Mouse (Mus musculus): ENCODE data around the gene Slk. TPM values are rescaled to one million over a fixed set of nuclear protein-coding genes. Genes with fewer than 3 reads are reported as not detected.

Slk gene
- 10.4 and 11.3 TPM in 2 replicates for polyA plus RNA-seq (2014; fragmentation: Nextera tagmentation; extraction: Ambion mirVana)

DNA sequence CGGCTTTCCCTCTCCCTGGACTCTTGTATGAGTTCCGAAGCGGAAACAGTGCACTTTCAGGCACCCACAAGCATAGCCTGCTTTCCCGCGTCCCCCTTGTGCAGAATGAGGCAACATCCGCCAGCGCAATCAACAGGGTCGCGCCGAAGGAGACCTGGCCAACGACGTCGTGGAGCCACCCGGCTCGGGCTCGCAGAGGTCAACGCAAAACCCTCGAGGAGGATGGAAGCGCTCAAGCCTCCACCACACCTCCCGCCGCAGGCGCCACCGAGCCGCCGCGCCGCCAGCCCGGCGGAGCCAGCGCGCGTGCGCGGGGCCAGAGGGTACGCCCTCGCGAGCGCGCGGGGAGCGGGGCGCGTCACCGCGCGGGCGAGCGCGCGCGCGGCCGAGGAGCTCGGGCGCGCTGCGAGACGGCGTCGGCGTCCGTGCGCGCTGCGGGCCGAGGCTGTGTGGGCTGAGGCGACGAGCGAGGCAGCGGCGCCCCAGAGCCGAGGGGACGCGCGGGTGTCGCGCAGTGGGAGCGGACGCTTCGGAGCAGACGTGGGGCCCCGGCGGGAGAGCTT is at the start of gene Slk:
TSS of gene Slk (plus strand) at position 454 of the 563 bp plus-strand sequence.
- Histone ChIP-seq H3K4me1 (ENCODE audit: control insufficient read depth, insufficient read depth, low read length) (peaks cover 17% of the 10 kb centered on the region), H3K9ac (ENCODE audit: low read length) (peak within 1 kb of the TSS; percentile 93), H3K27ac (ENCODE audit: low read depth, low read length) (peak within 1 kb of the TSS; percentile 72), H3K4me3 (ENCODE audit: low read depth, low read length) (peak within 1 kb of the TSS; percentile 85), H3K4me2 (peak within 1 kb of the TSS; percentile 83), H3K27me3 (ENCODE audit: control insufficient read depth, insufficient read depth, low read length) (no peaks in the 10 kb centered on the region), H3K36me3 (ENCODE audit: control insufficient read depth, insufficient read depth, low read length) (no peaks in the 10 kb centered on the region), H3K9me3 (ENCODE audit: control insufficient read depth, low read length) (no peaks in the 10 kb centered on the region)
- ATAC-seq (ENCODE audit: low FRiP score): peak; percentile 94
- WGBS: under 1% methylated on average over 74 of the region's 83 CpGs
- DNase-seq (ENCODE audit: low spot score, missing footprints): peak; percentile 99

DNA sequence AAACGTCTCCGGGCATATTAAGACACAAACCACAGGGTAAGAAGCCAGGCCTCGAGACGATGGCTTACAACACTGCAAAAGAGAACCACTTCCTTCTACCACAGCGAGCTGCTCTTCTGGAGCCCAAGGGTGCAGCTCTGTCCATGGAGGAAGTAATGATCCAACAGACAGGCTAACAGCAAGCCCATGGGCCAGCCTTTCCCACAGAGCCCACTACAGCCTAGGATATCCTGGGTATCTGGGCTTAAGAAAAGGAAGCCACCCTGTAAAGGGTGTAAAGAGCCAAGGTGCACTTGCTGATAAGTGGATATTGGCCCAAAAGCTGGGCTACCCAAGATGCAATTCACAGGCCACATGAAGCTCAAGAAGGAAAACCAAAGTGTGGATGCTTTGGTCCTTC is 48.2 kb upstream of the Slk start:
- no peak overlapping the region for H3K9ac ChIP-seq (ENCODE audit: low read length)
- H3K27ac ChIP-seq (ENCODE audit: low read depth, low read length): no peak overlapping the region
- H3K36me3 ChIP-seq (ENCODE audit: control insufficient read depth, insufficient read depth, low read length): no peaks in the 10 kb centered on the region; the same call in 1 of the 2 replicates
- H3K4me3 ChIP-seq (ENCODE audit: low read depth, low read length): no peak overlapping the region
- WGBS: 83% methylated on average over 5 of the region's 5 CpGs
- ATAC-seq (ENCODE audit: low FRiP score) (no peak), DNase-seq (ENCODE audit: low spot score, missing footprints) (no peak)
- no peaks in the 10 kb centered on the region for H3K27me3 ChIP-seq (ENCODE audit: control insufficient read depth, insufficient read depth, low read length)
- H3K4me2 ChIP-seq: no peak overlapping the region
- peaks cover 3% of the 10 kb centered on the region; the same call in 1 of the 2 replicates for H3K9me3 ChIP-seq (ENCODE audit: control insufficient read depth, low read length)
- peaks cover 5% of the 10 kb centered on the region for H3K4me1 ChIP-seq (ENCODE audit: control insufficient read depth, insufficient read depth, low read length)

- 85% methylated on average over 3 of the region's 3 CpGs for WGBS
- H3K36me3 ChIP-seq (ENCODE audit: control insufficient read depth, insufficient read depth, low read length): no peaks in the 10 kb centered on the region; the same call in 1 of the 2 replicates
- no peak overlapping the region for H3K9ac ChIP-seq (ENCODE audit: low read length)
These were observed 47.0 kb upstream of the Slk start for GRCm38 (mm10) chr19:47532449-47532848.

DNA sequence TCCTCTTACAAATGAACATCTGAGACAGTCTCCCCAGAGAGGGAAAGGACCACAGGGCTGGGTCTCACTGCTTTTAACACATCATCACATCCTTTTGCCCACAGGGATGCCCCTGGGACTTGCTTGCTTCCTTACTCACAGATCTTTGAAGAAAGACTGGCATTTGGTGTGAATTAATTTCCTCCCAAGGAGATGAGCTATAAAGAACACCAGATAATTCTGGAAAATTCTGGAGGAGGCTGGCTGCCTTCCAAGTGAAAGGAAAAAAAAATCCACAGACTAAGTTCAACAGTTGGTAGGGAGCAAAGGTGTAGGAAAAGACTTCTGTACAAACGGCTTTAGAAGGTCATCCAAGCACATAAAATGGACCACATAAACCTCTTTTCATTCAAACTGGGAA is 45.3 kb upstream of the Slk start:
- H3K36me3 ChIP-seq (ENCODE audit: control insufficient read depth, insufficient read depth, low read length): no peaks in the 10 kb centered on the region; the same call in 1 of the 2 replicates
- H3K4me2 ChIP-seq: no peak overlapping the region
- no peak overlapping the region for H3K9ac ChIP-seq (ENCODE audit: low read length)
- no peak overlapping the region for H3K27ac ChIP-seq (ENCODE audit: low read depth, low read length)
- DNase-seq (ENCODE audit: low spot score, missing footprints) (no peak), ATAC-seq (ENCODE audit: low FRiP score) (no peak)
- H3K27me3 ChIP-seq (ENCODE audit: control insufficient read depth, insufficient read depth, low read length): 0 out of 2 replicates have a peak, but pooled peaks cover 3% of the 10 kb centered on the region
- 83% methylated on average over 1 of the region's 1 CpGs for WGBS
- H3K4me3 ChIP-seq (ENCODE audit: low read depth, low read length): no peak overlapping the region
- H3K9me3 ChIP-seq (ENCODE audit: control insufficient read depth, low read length): peaks cover 3% of the 10 kb centered on the region; the same call in 1 of the 2 replicates
- H3K4me1 ChIP-seq (ENCODE audit: control insufficient read depth, insufficient read depth, low read length): peaks cover 8% of the 10 kb centered on the region

More at GRCm38 (mm10) chr19:47532449-47532848, 47.0 kb upstream of the Slk start:
- Histone ChIP-seq H3K4me3 (ENCODE audit: low read depth, low read length) (no peak overlapping the region), H3K9me3 (ENCODE audit: control insufficient read depth, low read length) (peaks cover 3% of the 10 kb centered on the region; the same call in 1 of the 2 replicates), H3K4me1 (ENCODE audit: control insufficient read depth, insufficient read depth, low read length) (peaks cover 8% of the 10 kb centered on the region), H3K27ac (ENCODE audit: low read depth, low read length) (no peak overlapping the region), H3K4me2 (no peak overlapping the region), H3K27me3 (ENCODE audit: control insufficient read depth, insufficient read depth, low read length) (no peaks in the 10 kb centered on the region)
- no peak for DNase-seq (ENCODE audit: low spot score, missing footprints)
- no peak for ATAC-seq (ENCODE audit: low FRiP score)

- H3K9ac ChIP-seq (ENCODE audit: low read length): peak overlapping the region; percentile 75
- H3K4me1 ChIP-seq (ENCODE audit: control insufficient read depth, insufficient read depth, low read length): peaks cover 8% of the 10 kb centered on the region
- no peaks in the 10 kb centered on the region; the same call in 1 of the 2 replicates for H3K36me3 ChIP-seq (ENCODE audit: control insufficient read depth, insufficient read depth, low read length)
- WGBS: 5% methylated on average over 39 of the region's 39 CpGs
- H3K4me2 ChIP-seq: peak overlapping the region; percentile 73
- no peak overlapping the region for H3K27ac ChIP-seq (ENCODE audit: low read depth, low read length)
- peak; percentile 98 for ATAC-seq (ENCODE audit: low FRiP score)
- DNase-seq (ENCODE audit: low spot score, missing footprints): peak; percentile 99
- peaks cover 3% of the 10 kb centered on the region; the same call in 1 of the 2 replicates for H3K9me3 ChIP-seq (ENCODE audit: control insufficient read depth, low read length)
- H3K4me3 ChIP-seq (ENCODE audit: low read depth, low read length): peak overlapping the region; percentile 52
- H3K27me3 ChIP-seq (ENCODE audit: control insufficient read depth, insufficient read depth, low read length): peaks cover 3% of the 10 kb centered on the region; the same call in 1 of the 2 replicates
These were observed 42.8 kb upstream of the Slk start for GRCm38 (mm10) chr19:47536521-47537299.

DNA sequence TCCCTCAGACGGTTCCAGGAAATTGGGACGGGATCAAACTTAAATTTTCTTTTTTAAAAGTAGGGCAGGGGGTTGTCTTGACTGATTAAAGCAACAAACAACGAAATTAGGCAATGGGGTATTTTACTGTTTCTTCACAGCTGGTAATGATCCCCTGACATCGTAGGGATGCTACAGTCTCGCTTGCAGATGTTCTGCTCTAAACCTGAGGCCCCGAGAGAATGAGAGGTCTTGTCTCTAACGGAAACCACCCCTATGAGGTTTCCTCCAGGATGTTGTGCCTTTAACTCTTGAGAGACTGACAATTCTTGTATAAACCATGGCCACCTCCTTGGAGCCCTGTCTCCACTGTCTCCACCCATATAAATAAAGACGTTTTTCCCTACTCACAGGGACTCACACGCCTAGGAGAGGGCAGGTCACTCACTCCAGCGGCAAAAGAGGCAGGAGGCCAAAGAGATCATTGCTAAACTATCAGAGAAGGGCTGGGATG is 42.1 kb upstream of the Slk start, which contains the start of gene Stn1:
TSS of gene Stn1 (minus strand) at position 208 of the 493 bp plus-strand sequence.
- H3K9me3 ChIP-seq (ENCODE audit: control insufficient read depth, low read length): peaks cover 3% of the 10 kb centered on the region; the same call in 1 of the 2 replicates
- no peak within 1 kb of the TSS for H3K27ac ChIP-seq (ENCODE audit: low read depth, low read length)
- peak; percentile 28; the same call in 1 of the 2 replicates for ATAC-seq (ENCODE audit: low FRiP score)
- 4% methylated on average over 10 of the region's 10 CpGs for WGBS
- peaks cover 8% of the 10 kb centered on the region for H3K4me1 ChIP-seq (ENCODE audit: control insufficient read depth, insufficient read depth, low read length)
- H3K4me3 ChIP-seq (ENCODE audit: low read depth, low read length): peak within 1 kb of the TSS; percentile 52
- peak within 1 kb of the TSS; percentile 75 for H3K9ac ChIP-seq (ENCODE audit: low read length)
- peaks cover 3% of the 10 kb centered on the region; the same call in 1 of the 2 replicates for H3K27me3 ChIP-seq (ENCODE audit: control insufficient read depth, insufficient read depth, low read length)
- no peak for DNase-seq (ENCODE audit: low spot score, missing footprints)
- no peaks in the 10 kb centered on the region; the same call in 1 of the 2 replicates for H3K36me3 ChIP-seq (ENCODE audit: control insufficient read depth, insufficient read depth, low read length)
- H3K4me2 ChIP-seq: peak within 1 kb of the TSS; percentile 73

GRCm38 (mm10) chr19:47537879-47538278 is 41.6 kb upstream of the Slk start:
- Histone ChIP-seq H3K27me3 (ENCODE audit: control insufficient read depth, insufficient read depth, low read length) (peaks cover 3% of the 10 kb centered on the region; the same call in 1 of the 2 replicates), H3K4me3 (ENCODE audit: low read depth, low read length) (no peak overlapping the region), H3K27ac (ENCODE audit: low read depth, low read length) (no peak overlapping the region), H3K36me3 (ENCODE audit: control insufficient read depth, insufficient read depth, low read length) (no peaks in the 10 kb centered on the region; the same call in 1 of the 2 replicates), H3K9ac (ENCODE audit: low read length) (no peak overlapping the region), H3K4me2 (no peak overlapping the region; the same call in 1 of the 2 replicates), H3K9me3 (ENCODE audit: control insufficient read depth, low read length) (no peaks in the 10 kb centered on the region), H3K4me1 (ENCODE audit: control insufficient read depth, insufficient read depth, low read length) (peaks cover 8% of the 10 kb centered on the region)
- DNase-seq (ENCODE audit: low spot score, missing footprints) (no peak), ATAC-seq (ENCODE audit: low FRiP score) (no peak)
- 82% methylated on average over 6 of the region's 6 CpGs for WGBS

GRCm38 (mm10) chr19:47538801-47539200 is 40.7 kb upstream of the Slk start:
- Histone ChIP-seq H3K9ac (ENCODE audit: low read length) (no peak overlapping the region), H3K4me1 (ENCODE audit: control insufficient read depth, insufficient read depth, low read length) (peaks cover 8% of the 10 kb centered on the region), H3K9me3 (ENCODE audit: control insufficient read depth, low read length) (no peaks in the 10 kb centered on the region), H3K27ac (ENCODE audit: low read depth, low read length) (no peak overlapping the region), H3K4me3 (ENCODE audit: low read depth, low read length) (no peak overlapping the region), H3K4me2 (no peak overlapping the region), H3K27me3 (ENCODE audit: control insufficient read depth, insufficient read depth, low read length) (peaks cover 3% of the 10 kb centered on the region; the same call in 1 of the 2 replicates), H3K36me3 (ENCODE audit: control insufficient read depth, insufficient read depth, low read length) (no peaks in the 10 kb centered on the region)
- ATAC-seq (ENCODE audit: low FRiP score) (no peak), DNase-seq (ENCODE audit: low spot score, missing footprints) (no peak)
- 29% methylated on average over 6 of the region's 6 CpGs for WGBS

All from midbrain, embryonic 11.5 days (tissue).